Mouse (Mus musculus): Measurements from ENCODE around the gene Foxp1.

Gene Foxp1

DNA sequence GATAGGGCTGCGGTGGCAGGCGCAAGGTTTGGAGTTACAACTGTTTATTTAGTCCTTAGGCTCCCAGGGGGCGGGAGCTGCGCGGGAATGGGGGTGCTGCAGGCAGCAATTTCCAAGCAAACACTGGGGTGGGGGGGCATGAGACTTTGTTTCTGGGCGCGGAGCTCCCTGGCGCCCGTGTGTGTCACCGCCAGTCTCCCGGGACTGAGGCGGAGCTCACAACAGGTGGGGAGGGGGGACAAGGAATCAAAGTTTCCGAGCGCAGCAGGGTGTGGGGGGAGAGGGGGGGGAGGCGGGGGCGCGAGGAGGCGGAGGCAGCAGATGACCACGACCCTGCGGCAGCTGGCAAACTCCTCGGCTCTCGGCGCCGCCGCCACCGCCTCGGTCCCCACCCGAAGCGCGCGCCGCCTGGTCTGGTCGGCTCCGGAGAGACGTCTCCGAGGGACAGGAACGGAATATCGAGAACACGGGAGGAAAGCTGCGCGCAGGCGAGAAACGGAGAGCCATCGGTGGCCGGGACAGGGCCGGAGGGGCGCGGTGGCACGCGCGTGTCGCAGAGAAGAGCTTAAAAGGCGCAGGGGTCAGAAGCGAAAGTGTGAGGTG, 1.4 kb downstream of the Foxp1 start:
- in situ Hi-C loops (cut with MboI): no loop called here

GRCm38 (mm10) chr6:99520676-99521037, 1.9 kb downstream of the Foxp1 start:
- in situ Hi-C loops (cut with MboI): no loop called here

DNA sequence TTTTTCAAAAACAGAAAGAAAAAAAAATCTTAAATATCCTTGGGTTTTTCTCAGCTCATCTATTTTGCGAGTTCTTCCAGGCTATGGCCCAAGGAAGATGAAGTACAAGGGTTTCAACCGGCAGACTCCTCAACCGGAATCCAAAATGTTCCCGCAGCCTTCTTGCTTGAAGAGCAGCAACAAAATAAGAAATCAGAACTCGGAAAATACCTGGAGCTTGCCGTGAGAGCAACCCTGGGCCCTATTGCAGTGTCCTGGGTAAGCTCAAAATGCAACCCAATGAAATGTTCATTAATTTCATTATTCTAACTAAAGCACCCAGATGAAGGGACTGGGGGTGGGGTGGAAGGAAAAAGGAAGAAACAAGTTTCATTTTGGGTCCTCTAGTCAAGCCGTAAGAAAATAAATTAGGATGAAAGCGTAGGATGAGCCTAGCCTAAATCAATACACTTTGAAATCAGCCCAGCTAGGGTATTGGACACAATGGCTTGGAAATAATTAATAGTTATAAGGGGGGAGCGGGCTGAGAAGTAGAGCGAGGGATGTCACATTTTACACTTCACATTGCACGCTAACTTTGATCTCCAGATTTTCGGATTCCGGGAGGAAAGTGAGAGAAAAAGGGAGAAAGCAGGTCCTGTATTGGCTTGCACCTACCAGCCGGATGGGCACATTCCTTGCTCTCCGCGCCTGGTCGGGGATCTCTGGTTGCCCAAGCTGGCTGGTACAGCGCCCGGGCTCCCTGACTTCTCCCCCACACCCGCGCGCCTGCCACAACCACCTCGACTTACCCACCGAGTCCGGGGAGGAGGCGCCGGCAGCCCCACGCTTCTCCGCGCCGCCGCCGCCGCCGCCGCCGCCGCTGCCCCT, 2.5 kb downstream of the Foxp1 start:
- in situ Hi-C loops (cut with MboI): no loop called here

DNA sequence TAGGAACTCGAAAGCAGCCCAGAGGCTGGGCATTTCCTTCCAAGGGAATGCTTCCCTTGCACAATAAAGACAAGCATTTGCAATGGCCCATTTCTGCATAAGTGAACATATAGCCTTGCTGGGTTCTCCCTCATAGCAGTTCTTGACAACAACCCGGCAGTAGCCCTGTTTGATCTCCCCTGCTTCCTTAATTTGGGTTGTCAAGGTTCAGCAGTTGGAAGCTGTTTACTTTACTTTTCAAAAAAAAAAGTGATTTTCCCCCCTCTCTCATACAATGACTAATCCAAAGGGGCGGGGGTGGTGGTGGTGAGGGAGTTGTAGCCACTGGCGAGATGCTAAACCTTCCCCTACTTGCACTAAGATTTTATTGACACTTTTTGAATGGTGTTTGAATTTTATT, 3.5 kb downstream of the Foxp1 start:
- in situ Hi-C loops (cut with MboI): no loop called here

- in situ Hi-C loops (cut with MboI): no loop called here
These were observed 6.8 kb downstream of the Foxp1 start for GRCm38 (mm10) chr6:99515667-99516199.

GRCm38 (mm10) chr6:99511862-99512261, 10.7 kb downstream of the Foxp1 start:
- in situ Hi-C loops (cut with MboI): no loop called here

DNA sequence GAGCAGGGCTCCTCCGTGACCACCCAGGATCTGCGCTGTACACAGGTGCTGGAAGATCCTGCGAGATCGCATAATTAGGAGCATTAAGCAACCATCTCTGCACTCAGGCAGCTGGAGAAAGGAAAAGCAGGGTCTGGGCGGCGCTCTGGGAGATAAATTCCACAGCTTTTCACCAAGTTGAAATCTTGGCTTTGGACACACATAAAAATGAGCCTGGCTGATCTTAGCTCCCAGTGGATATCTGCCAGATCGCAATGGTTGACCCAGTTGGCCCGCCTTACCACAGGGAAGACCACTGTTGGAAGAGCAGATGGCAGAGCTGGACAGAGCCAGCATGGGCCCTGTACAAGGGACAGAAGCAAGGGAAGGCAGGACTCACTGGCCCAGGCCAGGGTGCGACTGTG, 13.3 kb downstream of the Foxp1 start:
- in situ Hi-C loops (cut with MboI): no loop called here

DNA sequence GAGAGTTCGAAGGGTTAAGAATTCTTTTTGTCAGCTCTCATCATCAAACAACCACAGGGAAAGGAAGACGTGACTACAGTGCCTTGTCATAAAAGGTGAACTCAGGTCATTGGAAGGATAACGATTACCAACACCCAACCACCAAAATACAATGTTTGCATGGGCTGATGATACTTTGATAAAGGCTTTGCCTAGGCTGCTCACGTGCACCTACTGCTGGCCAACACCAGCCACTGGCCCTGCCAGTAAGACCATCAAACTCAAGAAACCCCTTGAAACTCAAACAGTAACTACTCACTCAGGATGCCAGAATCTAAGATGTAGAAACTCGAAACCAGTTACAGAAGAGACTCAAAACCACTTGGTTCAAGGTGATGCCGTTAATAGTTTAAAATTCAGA, 15.7 kb downstream of the Foxp1 start:
- in situ Hi-C loops (cut with MboI): no loop called here

DNA sequence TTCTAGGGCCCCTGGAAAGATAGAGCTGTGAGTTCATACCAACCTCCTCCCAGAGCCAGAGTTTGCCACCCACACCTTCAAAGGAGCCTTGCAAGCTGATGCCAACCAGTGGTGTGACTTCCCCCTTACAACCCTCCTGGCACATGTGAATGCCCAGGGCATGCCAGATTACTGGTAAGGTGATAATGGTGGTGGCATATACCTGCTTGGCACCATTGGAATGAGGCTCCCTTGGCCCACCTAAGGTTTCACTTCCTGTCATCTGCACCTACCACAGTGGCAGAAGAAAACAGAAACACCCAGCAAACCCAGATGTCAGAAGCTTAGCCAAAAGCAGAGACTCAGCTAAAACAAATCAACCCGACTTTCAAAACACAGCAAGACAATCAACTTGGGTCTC, 18.8 kb downstream of the Foxp1 start:
- in situ Hi-C loops (cut with MboI): no loop called here

- in situ Hi-C loops (cut with MboI): no loop called here
These were observed 19.8 kb downstream of the Foxp1 start for GRCm38 (mm10) chr6:99502727-99503126.

DNA sequence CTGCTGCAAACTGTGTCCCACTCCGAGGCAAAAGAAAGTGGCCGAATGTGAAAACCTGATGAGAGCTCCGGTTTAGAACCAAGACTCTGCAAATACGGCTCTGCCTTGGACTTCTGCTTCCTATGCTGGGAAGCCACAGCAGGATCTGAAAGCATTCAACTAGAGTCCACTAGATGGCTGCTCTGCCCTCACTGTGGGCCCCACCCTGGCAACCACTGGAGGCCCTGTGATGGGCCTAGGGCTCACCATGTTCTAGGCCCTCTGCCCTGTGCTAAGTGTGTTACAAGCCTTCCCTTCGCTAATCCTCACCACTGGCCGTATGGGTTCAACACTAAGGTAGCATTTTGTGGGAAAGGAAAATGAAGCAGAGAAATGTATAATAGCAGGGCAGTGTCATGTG, 20.2 kb downstream of the Foxp1 start:
- in situ Hi-C loops (cut with MboI): no loop called here

GRCm38 (mm10) chr6:99500570-99501270, 21.8 kb downstream of the Foxp1 start:
- in situ Hi-C loops (cut with MboI): no loop called here

GRCm38 (mm10) chr6:99498082-99498481, 24.4 kb downstream of the Foxp1 start:
- in situ Hi-C loops (cut with MboI): no loop called here

DNA sequence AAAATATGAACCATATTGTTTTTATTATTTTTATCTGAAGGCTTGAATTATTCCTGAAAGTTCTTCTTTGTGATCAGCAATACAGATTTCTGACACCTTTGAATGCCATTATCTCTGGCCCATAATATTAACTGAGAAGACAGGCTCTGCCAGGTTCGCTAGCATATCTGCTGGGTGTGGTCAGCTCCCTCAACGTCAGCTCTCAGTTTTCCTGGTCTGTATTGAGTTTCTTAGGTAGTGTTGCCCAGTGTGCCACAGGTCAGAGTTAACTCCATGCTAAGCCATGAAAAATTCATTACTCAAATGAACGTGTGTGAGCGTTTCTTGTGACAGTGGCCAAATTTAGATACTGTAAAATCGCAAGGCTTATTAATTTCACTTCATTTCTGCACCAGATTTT, 26.4 kb downstream of the Foxp1 start:
- in situ Hi-C loops (cut with MboI): no loop called here

- in situ Hi-C loops (cut with MboI): no loop called here
These were observed 29.6 kb downstream of the Foxp1 start for GRCm38 (mm10) chr6:99492937-99493336.

DNA sequence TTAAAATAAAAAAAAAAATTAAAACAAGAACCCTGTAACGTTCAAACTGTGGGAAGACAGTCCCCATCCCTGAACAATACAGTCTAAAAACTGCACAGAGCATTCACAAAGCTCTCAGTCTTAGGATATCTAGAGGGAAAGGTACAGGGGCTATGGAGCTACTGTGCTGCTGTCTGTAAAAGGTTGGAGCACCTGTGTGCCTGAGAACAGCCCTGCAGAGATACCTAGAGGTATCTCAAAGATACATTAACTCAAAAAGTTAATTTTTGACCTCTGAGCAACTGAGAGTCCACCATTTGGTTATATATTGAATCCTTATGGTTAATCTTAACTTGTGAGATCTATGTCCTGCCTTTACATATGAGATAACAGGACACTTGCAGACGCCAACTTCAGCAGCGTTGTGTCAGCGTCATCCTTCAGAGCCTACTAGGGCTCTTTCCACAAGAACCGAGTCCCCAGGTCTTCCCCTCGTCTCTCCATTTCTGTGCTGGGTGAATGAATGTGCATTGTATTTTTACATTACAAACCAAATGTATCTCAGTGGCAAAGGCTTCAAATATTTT, 30.5 kb downstream of the Foxp1 start:
- in situ Hi-C loops (cut with MboI): no loop called here

DNA sequence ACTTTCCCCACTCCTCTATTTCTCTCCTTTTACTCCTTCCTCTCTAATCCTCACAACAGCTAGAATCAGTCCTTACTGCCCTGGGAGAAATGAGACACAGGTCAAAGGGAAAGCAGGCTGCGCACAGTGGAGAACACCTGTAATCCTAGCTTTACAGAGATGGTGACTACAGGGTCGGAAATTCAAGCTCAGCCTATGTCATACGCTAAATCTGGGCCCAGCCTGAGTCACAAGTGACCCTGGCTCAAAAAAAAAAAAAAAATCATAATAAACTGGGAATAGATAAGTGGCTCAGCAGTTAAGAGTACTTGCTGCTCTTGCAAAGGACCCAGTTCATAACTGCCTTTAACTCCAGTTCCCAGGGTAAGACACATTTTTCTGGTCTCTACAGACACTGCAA, 31.4 kb downstream of the Foxp1 start:
- in situ Hi-C loops (cut with MboI): no loop called here

- in situ Hi-C loops (cut with MboI): no loop called here
These were observed 32.4 kb downstream of the Foxp1 start for GRCm38 (mm10) chr6:99489900-99490648.

DNA sequence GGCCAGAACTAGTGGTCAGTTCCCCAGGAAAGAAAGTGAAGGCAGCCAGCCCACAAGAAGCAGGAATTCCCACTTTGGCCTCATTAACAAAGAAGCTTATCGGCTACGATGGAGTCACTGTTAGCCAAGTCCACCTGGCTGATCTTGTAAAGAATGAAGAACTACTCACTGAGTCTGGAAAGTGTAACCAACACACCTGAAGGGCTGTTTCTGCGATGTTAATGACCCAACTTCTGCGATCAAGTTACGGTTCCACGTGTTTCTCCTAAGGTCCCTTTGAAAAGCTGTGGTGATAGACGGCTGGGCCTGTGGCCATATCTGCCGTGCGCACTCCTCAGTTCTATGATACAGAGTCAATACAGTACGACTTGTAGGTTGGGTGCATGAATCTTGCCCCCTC, 33.1 kb downstream of the Foxp1 start:
- in situ Hi-C loops (cut with MboI): no loop called here

DNA sequence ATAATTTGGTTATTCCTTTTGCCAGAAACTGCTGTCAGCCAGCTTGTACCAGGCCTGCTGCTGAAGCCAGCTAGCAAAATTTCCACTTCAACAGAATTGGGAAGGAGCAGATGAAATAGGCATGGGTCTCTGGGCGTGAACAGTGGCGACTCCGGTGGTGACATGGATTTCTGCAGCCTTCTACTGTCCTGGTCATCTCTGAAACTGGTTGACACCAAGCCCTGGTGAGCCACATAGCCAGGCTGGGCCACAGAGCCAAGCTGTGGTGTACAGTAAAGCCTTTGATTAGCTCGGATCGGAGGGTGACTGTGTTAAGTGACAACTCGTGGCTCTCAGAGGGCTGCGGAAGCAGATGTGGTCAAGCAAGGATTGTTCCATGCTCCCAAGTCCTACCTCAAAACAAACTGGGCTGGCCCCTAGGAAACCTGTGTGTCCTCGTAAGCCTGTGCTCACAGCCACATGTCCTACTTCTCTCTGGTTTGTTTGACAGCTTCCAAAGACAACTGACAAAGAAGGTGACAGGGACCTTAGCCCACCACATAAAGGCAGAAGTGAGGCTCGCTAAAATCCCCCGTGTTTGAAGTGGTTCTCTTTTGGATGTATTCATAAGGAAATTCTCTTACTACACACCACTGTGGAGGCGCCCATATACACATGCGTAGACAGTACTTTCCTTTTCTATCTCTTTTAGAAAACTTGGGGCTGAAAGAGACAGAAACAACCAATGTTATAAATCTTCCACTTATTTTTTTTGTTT, 36.5 kb downstream of the Foxp1 start:
- in situ Hi-C loops (cut with MboI): no loop called here

All from mature B cell (primary cell).